Mouse (Mus musculus): ENCODE results near the gene Iqch. TPM values are rescaled to one million over a fixed set of nuclear protein-coding genes. Genes with fewer than 3 reads are reported as not detected.
"Not testable (repeated sequence)": the region's sequence is repeated elsewhere in the genome, so short reads cannot be mapped to it uniquely, and the experiment has no call there.

Gene Iqch
- total and polyA plus RNA-seq, 2 experiments from 2014 or later = 0.18 to 0.26 TPM

- Histone ChIP-seq H3K4me3 (ENCODE audit: low read length) (no peak overlapping the region), H3K9me3 (ENCODE audit: low read length) (no peaks in the 10 kb centered on the region), H3K4me2 (ENCODE audit: low read depth, low read length) (no peak overlapping the region), H3K27ac (no peak overlapping the region), H3K27me3 (ENCODE audit: insufficient read depth, low read length) (no peaks in the 10 kb centered on the region), H3K4me1 (ENCODE audit: insufficient read depth, low read length) (no peaks in the 10 kb centered on the region), H3K9ac (replicated peaks; ENCODE audit: low read length) (no peak overlapping the region), H3K36me3 (ENCODE audit: insufficient read depth, low read length) (no peaks in the 10 kb centered on the region)
- ATAC-seq = no peak
- no peak for TF ChIP-seq CTCF (IDR thresholded peaks at IDR 0.05; ENCODE audit: low read depth)
- WGBS = 100% methylated on average over 1 of the region's 1 CpGs
- DNase-seq (ENCODE audit: low spot score) = no peak
Observed at GRCm38 (mm10) chr9:63556316-63556715, 46.0 kb downstream of the Iqch start.

GRCm38 (mm10) chr9:63555460-63555990 is 46.8 kb downstream of the Iqch start:
- DNase-seq (ENCODE audit: low spot score) (no peak), ATAC-seq (no peak)
- Histone ChIP-seq H3K4me2 (ENCODE audit: low read depth, low read length) (no peak overlapping the region), H3K27ac (no peak overlapping the region), H3K27me3 (ENCODE audit: insufficient read depth, low read length) (no peaks in the 10 kb centered on the region), H3K9ac (replicated peaks; ENCODE audit: low read length) (no peak overlapping the region), H3K9me3 (ENCODE audit: low read length) (no peaks in the 10 kb centered on the region), H3K4me1 (ENCODE audit: insufficient read depth, low read length) (no peaks in the 10 kb centered on the region), H3K36me3 (ENCODE audit: insufficient read depth, low read length) (no peaks in the 10 kb centered on the region), H3K4me3 (ENCODE audit: low read length) (no peak overlapping the region)
- 55% methylated on average over 3 of the region's 3 CpGs for WGBS
- no peak for TF ChIP-seq CTCF (IDR thresholded peaks at IDR 0.05; ENCODE audit: low read depth)

- 72% methylated on average over 3 of the region's 3 CpGs for WGBS
- TF ChIP-seq CTCF (IDR thresholded peaks at IDR 0.05; ENCODE audit: low read depth) = no peak
- Histone ChIP-seq H3K4me2 (ENCODE audit: low read depth, low read length) (no peak overlapping the region), H3K9ac (replicated peaks; ENCODE audit: low read length) (no peak overlapping the region), H3K27me3 (ENCODE audit: insufficient read depth, low read length) (no peaks in the 10 kb centered on the region), H3K4me3 (ENCODE audit: low read length) (no peak overlapping the region), H3K4me1 (ENCODE audit: insufficient read depth, low read length) (no peaks in the 10 kb centered on the region), H3K9me3 (ENCODE audit: low read length) (no peaks in the 10 kb centered on the region), H3K36me3 (ENCODE audit: insufficient read depth, low read length) (no peaks in the 10 kb centered on the region), H3K27ac (no peak overlapping the region)
- ATAC-seq = no peak
- DNase-seq (ENCODE audit: low spot score) = no peak
Observed at GRCm38 (mm10) chr9:63553628-63554027, 48.7 kb downstream of the Iqch start.

GRCm38 (mm10) chr9:63550701-63551100 is 51.6 kb downstream of the Iqch start:
- WGBS = 82% methylated on average over 6 of the region's 6 CpGs
- H3K4me1 ChIP-seq (ENCODE audit: insufficient read depth, low read length); H3K9me3 ChIP-seq (ENCODE audit: low read length); H3K27me3 ChIP-seq (ENCODE audit: insufficient read depth, low read length); H3K4me2 ChIP-seq (ENCODE audit: low read depth, low read length); H3K4me3 ChIP-seq (ENCODE audit: low read length); H3K9ac ChIP-seq (replicated peaks; ENCODE audit: low read length); H3K27ac ChIP-seq; DNase-seq (ENCODE audit: low spot score); ATAC-seq; H3K36me3 ChIP-seq (ENCODE audit: insufficient read depth, low read length): not testable (repeated sequence)

- H3K9me3 ChIP-seq (ENCODE audit: low read length) = no peaks in the 10 kb centered on the region
- H3K27me3 ChIP-seq (ENCODE audit: insufficient read depth, low read length) = no peaks in the 10 kb centered on the region
- H3K4me1 ChIP-seq (ENCODE audit: insufficient read depth, low read length) = no peaks in the 10 kb centered on the region
- H3K4me2 ChIP-seq (ENCODE audit: low read depth, low read length) = no peak overlapping the region
- ATAC-seq = no peak
- H3K9ac ChIP-seq (replicated peaks; ENCODE audit: low read length) = no peak overlapping the region
- TF ChIP-seq CTCF (IDR thresholded peaks at IDR 0.05; ENCODE audit: low read depth) = no peak
- H3K27ac ChIP-seq = no peak overlapping the region
- no peak for DNase-seq (ENCODE audit: low spot score)
- H3K4me3 ChIP-seq (ENCODE audit: low read length) = no peak overlapping the region
- 92% methylated on average over 5 of the region's 5 CpGs for WGBS
- H3K36me3 ChIP-seq (ENCODE audit: insufficient read depth, low read length) = no peaks in the 10 kb centered on the region
Observed at GRCm38 (mm10) chr9:63548966-63549365, 53.3 kb downstream of the Iqch start.

GRCm38 (mm10) chr9:63541926-63542325 is 60.4 kb downstream of the Iqch start:
- no peak overlapping the region for H3K27ac ChIP-seq
- 69% methylated on average over 7 of the region's 7 CpGs for WGBS
- TF ChIP-seq CTCF (IDR thresholded peaks at IDR 0.05; ENCODE audit: low read depth) = no peak

GRCm38 (mm10) chr9:63541301-63541700 is 61.0 kb downstream of the Iqch start:
- no peak overlapping the region for H3K9ac ChIP-seq (replicated peaks; ENCODE audit: low read length)
- no peaks in the 10 kb centered on the region for H3K36me3 ChIP-seq (ENCODE audit: insufficient read depth, low read length)
- H3K9me3 ChIP-seq (ENCODE audit: low read length) = no peaks in the 10 kb centered on the region
- H3K27ac ChIP-seq = no peak overlapping the region
- WGBS = 78% methylated on average over 7 of the region's 7 CpGs
- no peaks in the 10 kb centered on the region for H3K27me3 ChIP-seq (ENCODE audit: insufficient read depth, low read length)
- no peak for ATAC-seq
- H3K4me1 ChIP-seq (ENCODE audit: insufficient read depth, low read length) = no peaks in the 10 kb centered on the region
- H3K4me3 ChIP-seq (ENCODE audit: low read length) = no peak overlapping the region
- no peak for TF ChIP-seq CTCF (IDR thresholded peaks at IDR 0.05; ENCODE audit: low read depth)
- no peak overlapping the region for H3K4me2 ChIP-seq (ENCODE audit: low read depth, low read length)
- DNase-seq (ENCODE audit: low spot score) = no peak

More at GRCm38 (mm10) chr9:63541926-63542325, 60.4 kb downstream of the Iqch start:
- ATAC-seq = no peak
- no peak overlapping the region for H3K4me2 ChIP-seq (ENCODE audit: low read depth, low read length)
- no peaks in the 10 kb centered on the region for H3K36me3 ChIP-seq (ENCODE audit: insufficient read depth, low read length)
- no peak overlapping the region for H3K4me3 ChIP-seq (ENCODE audit: low read length)
- no peaks in the 10 kb centered on the region for H3K9me3 ChIP-seq (ENCODE audit: low read length)
- H3K4me1 ChIP-seq (ENCODE audit: insufficient read depth, low read length) = no peaks in the 10 kb centered on the region
- H3K27me3 ChIP-seq (ENCODE audit: insufficient read depth, low read length) = no peaks in the 10 kb centered on the region
- no peak for DNase-seq (ENCODE audit: low spot score)
- no peak overlapping the region for H3K9ac ChIP-seq (replicated peaks; ENCODE audit: low read length)

Data from hindbrain, postnatal 0 days (tissue).